Mouse (Mus musculus) erythroblast, adult 5-6 weeks (primary cell): ENCODE results near the gene Itch. TPM values are rescaled to one million over a fixed set of nuclear protein-coding genes. Genes with fewer than 3 reads are reported as not detected.
"Not testable (repeated sequence)": the region's sequence is repeated elsewhere in the genome, so short reads cannot be mapped to it uniquely, and the experiment has no call there.

Experiments
- ATAC-seq: replicated peaks from 2 replicates; pipeline ENCODE4 v1.8.0; 2016; ENCODE audit warnings: moderate number of reproducible peaks, mild to moderate bottlenecking, moderate TSS enrichment, inconsistent platforms; ENCODE audit not compliant: poor library complexity, low FRiP score, severe bottlenecking
- total RNA-seq, 2 experiments: library from RNA; stranded (forward) in 1 of 2; stranded (reverse) in 1 of 2; fragments of 150-400 nt in 1 of 2; fragments of 200-764, 138-1000 nt in 1 of 2; gene quantifications; 2 replicates each; pipeline versions ENCODE4 v1.2.3 to v1.2.4; 2015 to 2017; ENCODE audit warnings: low replicate concordance in 2 of 2

The Itch gene
- total RNA-seq, 2 experiments from 2014 or later: 15.9 to 33.2 TPM

DNA sequence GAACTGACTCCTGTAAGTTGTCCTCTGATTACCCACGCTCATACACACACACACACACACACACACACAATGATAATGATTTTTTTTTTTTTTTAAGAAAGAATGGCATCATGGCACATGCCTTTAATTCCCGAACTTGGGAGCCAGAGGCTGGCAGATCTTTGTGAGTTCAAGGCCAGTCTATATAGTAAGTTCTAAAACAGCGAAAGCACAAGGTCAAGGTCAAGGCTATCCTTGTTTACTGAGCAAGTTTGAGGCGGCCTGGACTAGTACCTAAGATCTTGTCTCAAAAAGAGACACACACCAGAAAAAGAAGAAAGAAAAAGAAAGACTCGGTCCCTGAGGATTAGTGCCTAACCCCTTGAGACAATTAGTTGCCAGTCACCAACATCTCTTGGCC is 7.7 kb downstream of the Itch start:
- no peak for ATAC-seq

DNA sequence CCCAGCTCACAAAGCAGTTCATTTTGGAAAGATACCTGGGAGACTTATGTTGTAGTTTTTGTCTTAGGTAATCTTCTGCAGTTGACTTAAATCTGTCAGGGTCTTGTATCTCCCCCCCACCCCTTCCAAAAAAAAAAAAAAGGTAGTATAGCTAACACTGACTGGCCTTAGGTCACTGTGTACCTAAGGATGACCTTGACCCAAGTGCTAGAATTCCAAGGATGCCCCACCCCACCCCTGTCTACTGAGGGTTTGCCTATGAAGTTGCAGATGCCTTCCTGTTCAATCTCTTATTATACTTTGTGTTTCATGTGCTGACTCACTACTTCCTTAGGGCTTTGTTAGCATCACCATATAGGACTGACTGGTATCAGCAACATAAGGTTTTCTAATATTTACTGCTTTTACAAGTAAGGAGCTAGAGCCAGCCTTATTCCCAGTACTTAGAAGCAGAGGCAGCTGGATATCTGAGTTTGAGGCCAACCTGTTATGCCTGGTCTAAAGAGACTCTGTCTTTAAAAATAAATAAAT is 8.8 kb downstream of the Itch start:
- ATAC-seq: no peak

DNA sequence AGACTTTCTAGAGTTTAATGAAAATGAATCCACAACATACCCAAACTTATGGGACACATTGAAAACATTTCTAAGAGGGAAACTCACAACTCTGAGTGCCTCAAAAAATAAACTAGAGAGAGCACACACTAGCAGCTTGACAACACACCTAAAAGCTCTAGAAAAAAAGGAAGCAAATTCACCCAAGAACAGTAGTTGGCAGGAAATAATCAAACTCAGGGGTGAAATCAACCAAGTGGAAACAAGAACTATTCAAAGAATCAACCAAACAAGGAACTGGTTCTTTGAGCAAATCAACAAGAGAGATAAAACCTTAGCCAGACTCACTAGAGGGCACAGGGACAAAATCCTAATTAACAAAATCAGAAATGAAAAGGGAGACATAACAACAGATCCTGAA is 16.0 kb downstream of the Itch start:
- ATAC-seq: not testable (repeated sequence)

DNA sequence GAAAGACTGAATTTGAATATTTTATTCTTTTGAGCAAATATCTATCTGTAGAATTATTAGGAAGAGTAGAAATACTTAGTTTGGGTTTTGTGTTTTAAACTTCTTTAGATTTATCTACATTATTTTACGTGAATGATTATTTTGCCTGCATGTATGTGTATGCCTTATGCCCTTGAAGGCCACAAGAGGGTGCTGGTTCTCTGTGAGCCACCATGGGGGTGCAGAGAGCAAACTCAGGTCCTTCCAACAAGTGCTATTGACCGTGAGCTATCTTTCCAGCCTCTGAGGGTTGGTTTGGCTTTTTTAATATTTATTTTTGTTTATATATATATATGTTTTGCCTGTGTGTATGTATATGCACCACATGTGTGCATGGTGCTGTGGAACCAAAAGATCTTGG is 74.1 kb downstream of the Itch start:
- peak; percentile 74; the same call in 1 of the 2 replicates for ATAC-seq

DNA sequence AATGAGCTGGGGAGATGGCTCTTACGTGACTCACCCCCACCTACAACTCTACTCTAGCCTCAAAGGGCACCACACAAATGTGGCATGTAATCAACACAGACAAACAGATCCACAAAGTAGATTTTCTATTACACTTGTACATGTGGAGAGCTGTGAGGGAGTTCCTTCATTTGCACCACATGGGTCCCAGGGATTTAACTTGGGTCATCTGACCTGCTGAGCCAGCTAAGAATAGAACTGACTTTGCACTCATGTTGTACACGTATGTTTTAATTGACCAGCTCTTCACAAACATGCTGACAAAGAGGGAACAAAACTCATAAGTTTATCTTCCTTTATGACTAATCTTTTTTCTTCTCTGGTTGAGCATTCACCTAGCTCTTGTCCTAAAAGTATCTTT is 89.8 kb downstream of the Itch start:
- no peak for ATAC-seq

DNA sequence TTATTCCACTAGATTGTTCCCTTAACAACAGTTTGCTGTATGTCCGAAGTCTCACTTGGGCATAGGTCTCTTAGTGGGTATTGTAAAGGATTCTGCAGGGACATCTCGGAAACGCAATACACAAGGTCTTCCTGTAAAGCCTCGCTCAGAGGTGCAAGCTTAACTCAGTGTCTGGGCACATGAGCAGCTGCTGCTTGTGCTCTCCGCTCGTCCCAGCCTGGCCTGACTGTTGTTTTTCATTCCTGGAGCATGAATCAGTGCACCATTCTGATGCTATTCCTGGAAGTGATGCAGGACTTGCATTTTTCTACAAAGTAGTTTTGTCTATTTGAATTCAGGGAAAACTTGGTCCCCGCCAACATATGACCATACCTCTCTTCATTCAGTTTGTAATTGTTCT is 91.4 kb downstream of the Itch start:
- no peak for ATAC-seq

DNA sequence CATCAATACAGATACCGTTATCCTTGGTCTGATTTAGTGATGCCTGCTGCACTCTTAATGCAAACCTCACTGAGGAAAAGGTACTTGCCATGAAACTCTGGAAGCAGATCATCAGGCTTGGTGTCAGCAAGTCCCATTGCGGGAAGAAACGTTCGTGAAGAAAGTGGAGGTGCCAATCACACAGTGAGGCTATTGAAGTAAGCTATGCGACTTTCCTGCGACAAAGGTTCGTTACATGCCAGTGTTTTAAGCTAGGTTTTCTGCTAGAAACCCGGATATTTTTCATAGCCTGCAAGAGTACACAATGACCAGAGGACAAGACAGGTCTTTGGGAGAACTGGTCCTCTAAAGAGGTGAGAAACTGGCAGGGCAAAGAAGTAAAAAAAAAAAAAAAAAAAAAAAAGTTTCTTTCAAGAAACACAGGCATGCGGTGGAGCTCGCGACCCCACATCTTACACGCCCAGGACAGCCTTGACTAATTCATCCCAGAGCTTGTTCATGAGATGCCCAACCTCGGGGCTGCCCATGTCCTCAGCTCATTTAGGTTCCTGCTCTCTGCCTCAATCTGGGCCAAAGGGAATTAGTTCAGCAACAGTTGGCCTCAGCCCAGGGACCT is 102.5 kb downstream of the Itch start:
- peak; percentile 73 for ATAC-seq

DNA sequence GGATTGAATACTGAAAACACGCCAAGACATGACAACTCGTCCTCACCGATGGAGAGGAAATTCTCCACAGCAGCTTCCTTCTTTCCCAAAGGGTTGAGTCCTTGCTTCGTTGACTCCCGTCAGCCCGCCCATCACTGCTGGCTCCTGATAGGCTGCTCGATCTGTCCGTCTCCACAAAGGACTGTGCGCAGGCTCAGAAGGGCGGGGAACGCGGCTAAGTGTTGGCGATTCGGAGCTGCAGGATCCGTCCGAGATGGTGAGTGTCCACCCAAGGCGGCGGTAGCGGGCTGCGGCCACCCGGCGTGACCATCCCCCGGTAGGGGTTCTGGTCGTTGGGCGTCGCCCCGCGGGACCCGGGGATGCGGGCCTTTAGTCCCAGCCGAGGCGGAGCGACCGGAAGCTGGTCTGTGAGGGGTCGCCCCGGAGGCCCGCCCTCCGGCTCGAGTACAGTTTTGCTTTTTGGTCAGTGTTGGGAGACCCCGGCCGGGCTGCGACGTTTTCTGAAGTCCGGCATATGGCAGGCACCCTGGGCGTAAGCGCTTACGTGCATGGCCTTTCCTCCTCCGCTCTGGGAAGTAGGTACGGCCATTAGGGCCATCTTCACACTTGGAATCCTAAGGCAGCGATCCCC is 103.2 kb downstream of the Itch start, which contains the start of gene Dynlrb1:
TSS of gene Dynlrb1 (plus strand) at position 172 of the 631 bp plus-strand sequence.
- ATAC-seq: peak; percentile 98

DNA sequence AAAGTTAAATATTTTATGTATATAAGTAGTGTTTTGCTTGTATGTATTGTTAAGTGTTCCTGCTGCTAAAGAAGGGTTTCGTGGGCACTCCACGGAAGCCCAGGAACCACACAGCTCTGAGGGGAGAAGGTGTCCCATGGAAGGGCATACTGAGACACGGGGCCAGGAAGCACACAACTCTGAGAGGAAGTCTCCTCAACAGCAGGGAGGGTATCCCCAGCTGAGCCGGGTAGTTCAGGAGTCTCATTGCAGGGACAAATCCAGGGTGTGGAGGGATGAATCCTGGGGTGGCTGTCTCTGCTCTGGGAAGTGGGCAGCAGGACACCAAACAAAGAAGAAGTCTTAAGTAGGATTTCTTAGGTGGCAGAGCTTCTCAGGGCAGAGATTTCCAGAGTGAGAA is 104.0 kb downstream of the Itch start:
- ATAC-seq: no peak

DNA sequence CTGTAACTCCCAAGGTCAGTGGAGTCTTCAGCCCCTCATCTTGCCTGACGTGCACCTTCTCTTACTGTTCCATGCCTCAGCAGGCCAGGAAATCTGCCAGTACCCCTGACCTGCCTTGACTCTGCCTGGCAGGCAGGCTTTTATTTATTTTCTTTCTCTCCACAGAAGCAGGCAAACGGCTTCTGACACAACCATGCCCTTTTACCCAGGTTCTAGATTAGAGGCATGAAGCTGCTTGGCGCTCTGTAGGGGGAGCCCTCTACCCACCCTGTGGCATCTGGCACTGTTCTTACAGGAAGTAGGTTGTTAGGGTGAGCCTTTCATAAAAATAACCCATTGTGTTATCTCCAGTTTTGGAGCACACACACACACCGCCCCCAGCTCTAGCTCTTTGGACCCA is 107.6 kb downstream of the Itch start:
- no peak for ATAC-seq

DNA sequence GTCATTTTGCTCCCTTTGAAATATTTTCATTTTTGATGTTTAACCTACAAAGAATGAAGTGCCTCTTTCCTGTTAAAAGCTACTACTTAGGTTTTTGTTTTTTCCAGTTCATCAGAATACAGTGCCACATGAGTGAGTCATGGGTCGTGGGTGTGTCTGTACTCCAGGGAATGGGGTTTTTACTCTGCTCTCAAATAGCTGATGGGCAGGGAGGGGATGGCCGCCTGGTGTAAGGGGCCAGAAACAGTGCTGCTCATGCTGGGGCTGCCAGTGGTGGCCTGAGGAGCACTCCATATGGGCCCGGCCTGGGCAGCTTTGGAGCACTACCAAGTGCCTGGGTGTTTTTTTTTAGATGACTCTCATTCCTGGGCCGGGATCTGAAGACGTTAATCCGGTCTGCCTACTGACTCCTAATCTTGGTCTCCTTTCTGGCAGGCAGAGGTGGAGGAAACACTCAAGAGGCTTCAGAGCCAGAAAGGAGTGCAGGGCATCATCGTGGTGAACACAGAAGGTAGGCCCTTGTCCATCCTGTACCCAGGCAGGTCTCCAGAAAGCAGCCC is 109.1 kb downstream of the Itch start:
- ATAC-seq: no peak

DNA sequence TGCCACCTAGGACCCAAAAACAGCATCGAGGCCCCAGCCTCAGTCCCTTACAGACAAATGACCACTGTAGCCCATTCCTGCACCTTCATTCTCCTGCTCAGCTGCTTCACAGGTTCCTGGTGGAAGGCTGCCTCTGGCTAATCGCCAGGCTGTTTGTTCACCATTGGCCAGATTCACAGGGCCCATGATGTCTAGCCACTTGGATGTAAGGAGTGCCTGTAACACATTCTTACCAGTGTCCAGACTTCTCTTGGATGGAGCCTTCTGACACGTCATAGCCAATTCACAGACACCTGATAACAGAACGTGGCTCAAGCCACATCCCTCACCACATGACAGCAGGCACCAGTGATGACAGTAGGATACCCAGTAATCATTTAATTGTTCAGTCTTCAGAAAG is 112.9 kb downstream of the Itch start:
- no peak for ATAC-seq

DNA sequence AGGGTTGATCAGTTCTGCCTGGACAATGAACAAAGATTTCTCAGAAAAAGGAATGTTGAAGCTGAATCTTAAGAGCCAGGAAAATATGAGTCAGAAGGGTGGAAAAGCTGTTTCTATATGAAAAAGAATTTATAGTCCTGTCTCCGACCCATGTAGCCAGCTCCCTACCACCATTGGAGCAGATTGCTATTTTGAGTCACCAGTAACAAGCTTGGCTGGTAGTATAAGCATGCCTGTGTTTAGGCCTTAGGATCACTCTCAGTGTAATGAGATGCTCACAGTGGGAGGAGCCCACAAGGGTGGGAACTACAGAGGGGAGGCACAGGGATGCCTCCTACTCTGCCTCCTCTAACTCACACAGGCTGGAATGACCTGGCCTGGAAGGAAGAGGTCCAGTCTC is 114.9 kb downstream of the Itch start:
- ATAC-seq: peak; percentile 40; the same call in 1 of the 2 replicates

DNA sequence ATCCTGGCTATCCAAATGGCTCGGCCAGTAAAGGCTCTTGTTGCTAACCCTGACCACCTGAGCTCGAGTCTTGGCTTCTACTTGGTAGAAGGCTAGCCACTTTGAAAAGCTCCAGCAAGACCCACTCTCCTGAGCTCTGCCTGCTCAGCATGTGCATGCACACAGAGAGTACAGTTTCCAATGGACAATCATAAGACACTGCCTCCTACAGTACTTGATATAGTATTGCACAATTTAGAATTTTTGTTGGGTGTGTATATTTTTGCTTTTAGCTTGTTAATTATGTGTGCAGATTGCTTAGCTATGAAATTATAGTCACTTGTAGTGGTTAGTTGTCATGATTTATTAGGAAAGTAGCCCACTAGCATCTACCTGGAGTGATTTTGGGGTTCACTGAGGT is 115.4 kb downstream of the Itch start:
- ATAC-seq: peak; percentile 46; the same call in 1 of the 2 replicates

DNA sequence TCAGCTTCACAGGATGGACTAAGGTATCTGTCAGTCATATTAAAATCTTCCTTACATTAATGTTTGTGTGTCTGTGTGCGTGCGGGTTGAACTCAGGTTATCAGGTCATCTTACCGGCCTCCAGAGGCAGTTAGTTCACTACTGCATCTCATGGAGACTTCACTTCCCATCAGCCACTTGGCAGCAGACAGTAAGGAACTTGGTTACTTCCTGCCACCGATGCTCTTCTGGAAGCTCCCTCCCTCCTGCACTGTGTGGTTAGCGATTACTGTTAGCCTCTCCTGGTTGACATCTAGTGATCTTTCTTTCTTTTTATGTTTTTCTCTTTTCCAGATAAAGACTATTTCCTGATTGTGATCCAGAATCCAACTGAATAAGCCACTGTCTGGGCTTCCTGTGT is 116.3 kb downstream of the Itch start:
- ATAC-seq: no peak

DNA sequence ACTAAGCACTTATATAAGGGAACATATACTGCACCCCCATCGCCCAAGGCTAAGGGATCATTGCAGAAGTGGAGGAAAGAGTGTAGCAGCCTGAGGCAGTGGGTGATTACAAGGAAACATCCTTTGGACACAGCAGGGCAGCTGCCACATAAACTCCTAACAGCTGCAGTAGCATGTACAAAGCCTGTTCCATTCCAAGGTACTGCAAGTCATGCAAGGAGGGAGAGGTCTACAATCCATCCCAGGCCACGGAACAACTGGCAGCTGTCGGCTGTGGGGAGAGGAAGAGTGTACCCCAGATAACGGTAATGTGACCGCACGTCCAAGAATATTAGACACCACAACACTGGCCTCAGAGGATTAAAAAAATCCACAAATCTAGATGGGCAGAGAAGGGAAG is 132.2 kb downstream of the Itch start:
- ATAC-seq: no peak

DNA sequence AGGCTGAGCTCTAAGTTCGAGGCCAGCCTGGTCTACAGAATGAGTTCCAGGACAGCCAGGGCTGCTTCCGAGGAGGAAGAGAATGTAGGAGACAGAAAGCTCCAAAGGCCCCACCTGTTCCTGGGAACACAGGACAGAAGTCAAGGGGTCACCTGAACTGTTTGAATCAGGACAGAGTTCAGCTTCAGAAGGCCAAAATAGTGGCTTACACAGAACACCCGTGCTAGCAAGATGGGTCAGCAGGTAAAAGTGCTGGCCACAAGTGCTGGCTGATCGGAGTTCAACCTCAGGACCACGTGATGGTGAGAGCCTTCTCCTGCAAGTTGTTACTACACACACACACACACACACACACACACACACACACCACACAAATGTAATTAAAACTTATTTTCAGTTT is 133.6 kb downstream of the Itch start:
- ATAC-seq: no peak

DNA sequence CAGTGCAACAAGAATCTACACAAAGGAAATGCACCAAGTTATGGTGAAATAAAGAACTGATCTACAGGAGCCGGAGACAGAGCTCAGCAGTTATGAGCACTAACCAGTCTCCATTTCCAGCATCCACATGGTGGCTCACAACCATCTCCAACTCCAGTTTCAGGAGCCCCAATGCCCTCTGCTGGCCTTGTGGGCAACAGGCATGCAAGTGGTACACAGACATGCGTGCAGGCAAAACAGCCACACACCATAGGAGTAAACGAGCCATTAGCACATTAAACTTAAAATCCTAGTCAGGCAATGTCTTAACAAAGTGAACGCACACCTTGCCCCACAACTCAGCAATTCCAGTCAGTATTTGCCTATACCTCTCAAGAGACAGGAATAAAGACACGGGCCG is 138.6 kb downstream of the Itch start:
- ATAC-seq: no peak

DNA sequence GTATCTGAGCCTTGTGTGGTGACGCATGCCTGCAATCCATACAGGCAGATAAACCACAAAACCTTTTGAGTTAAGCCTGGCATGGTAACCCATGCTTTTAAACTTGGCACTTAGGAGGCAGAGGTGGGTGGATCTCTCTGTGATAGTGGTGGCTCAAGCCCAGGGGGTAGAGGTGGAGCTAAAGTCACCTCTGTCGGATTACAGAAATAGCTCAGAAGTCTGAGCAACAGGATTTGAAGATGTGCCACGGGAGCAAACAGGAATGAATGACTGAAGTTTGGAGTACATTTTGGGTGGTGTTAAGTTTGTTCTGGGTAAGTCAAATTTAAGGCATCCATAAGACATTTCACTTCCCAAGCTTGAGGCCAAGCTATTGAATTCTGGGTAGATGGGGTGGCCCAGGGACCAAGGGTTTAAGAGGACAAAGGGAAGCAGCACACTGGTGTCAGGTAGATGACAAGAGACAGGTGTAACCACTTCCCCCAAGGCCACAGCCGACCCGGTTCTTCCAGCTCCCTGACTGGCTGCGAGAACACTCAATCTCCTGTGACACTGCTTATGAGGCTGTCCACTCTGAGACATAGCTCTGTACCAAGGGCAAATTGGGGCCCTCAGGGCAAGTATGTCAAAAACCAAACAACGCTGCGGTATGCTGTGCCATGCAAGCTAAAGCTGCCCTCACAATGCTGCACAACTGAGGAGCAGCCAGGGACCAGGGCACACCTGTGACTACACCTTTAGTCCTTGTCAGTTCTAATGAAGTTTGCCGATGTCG is 139.3 kb downstream of the Itch start:
- no peak for ATAC-seq

DNA sequence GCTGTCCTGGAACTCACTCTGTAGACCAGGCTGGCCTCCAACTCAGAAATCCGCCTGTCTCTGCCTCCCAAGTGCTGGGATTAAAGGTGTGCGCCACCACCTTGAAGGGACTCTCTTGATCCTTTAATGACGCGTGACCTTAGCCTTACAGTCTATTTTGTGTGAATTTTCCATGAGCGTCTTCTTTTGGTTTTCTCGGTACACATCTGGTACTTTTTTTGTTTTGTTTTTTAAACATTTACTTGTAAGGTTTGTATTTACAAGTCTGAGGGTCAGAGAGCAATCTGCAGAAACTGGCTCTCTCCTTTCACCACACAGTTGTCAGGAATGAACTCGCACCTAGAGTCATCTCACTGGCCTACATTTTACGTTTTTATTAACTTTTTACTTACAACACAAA is 140.3 kb downstream of the Itch start:
- no peak for ATAC-seq

DNA sequence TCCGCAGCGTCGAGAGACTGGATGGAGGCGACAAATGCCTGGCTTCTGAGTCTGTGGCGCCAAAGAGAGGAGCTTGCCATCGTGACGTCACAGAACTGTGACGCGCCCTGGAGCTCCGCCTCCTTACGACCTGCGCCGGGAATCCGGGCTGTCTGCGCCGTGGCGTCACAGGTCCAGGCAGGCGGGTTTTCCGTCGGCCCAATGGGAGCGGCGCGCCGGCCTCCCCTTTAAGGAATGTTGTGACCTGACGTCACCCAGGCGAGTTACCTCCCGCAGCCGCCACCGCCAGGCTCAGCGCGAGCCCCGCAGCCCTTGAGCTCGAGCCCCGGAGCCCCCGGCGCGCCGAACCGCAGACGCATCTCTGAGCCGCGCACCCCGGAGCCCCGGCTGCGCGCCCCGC is 142.9 kb downstream of the Itch start, which contains the start of gene Map1lc3a:
TSS of gene Map1lc3a (plus strand) at position 103 of the 400 bp plus-strand sequence.
- ATAC-seq: peak; percentile 73
